Mouse (Mus musculus): Measurements from ENCODE around the gene Tmppe. TPM values are rescaled to one million over a fixed set of nuclear protein-coding genes. Genes with fewer than 3 reads are reported as not detected.

Gene Tmppe
- 0.33 TPM for polyA plus RNA-seq (2014; fragmentation: Illumina TruSeq; extraction: RNeasy Lipid Tissue Mini Kit (QIAGEN cat#74804); ENCODE audit: low replicate concordance)

GRCm38 (mm10) chr9:114400949-114401684 is at the start of gene Tmppe, which contains the start of gene Glb1:
TSS of gene Tmppe (plus strand) at chr9:114401105.
TSS of gene Glb1 (plus strand) at chr9:114401076.

GRCm38 (mm10) chr9:114389905-114390748 is 10.8 kb upstream of the Tmppe start, which contains the start of gene Crtap:
TSS of gene Crtap (minus strand) at chr9:114390675.

Other genes with a start within 250 kb of the Tmppe start
- gene Bcl2a1c, start 71.0 kb upstream of the Tmppe start, polyA plus RNA-seq (2014; fragmentation: Illumina TruSeq; extraction: RNeasy Lipid Tissue Mini Kit (QIAGEN cat#74804); ENCODE audit: low replicate concordance), result not detected
- 3.9 TPM for gene Crtap, start 10.4 kb upstream of the Tmppe start, polyA plus RNA-seq (2014; fragmentation: Illumina TruSeq; extraction: RNeasy Lipid Tissue Mini Kit (QIAGEN cat#74804); ENCODE audit: low replicate concordance)
- gene Glb1, start within 50 bp of the Tmppe start, polyA plus RNA-seq (2014; fragmentation: Illumina TruSeq; extraction: RNeasy Lipid Tissue Mini Kit (QIAGEN cat#74804); ENCODE audit: low replicate concordance), result 4.1 TPM
- gene Ccr4, start 103.8 kb downstream of the Tmppe start, polyA plus RNA-seq (2014; fragmentation: Illumina TruSeq; extraction: RNeasy Lipid Tissue Mini Kit (QIAGEN cat#74804); ENCODE audit: low replicate concordance), result 0.19 TPM
- not detected for gene C130032M10Rik, start 114.6 kb downstream of the Tmppe start, polyA plus RNA-seq (2014; fragmentation: Illumina TruSeq; extraction: RNeasy Lipid Tissue Mini Kit (QIAGEN cat#74804); ENCODE audit: low replicate concordance)
- not detected for gene Trim71, start 163.3 kb downstream of the Tmppe start, polyA plus RNA-seq (2014; fragmentation: Illumina TruSeq; extraction: RNeasy Lipid Tissue Mini Kit (QIAGEN cat#74804); ENCODE audit: low replicate concordance)
- gene Cnot10, start 239.1 kb downstream of the Tmppe start, polyA plus RNA-seq (2014; fragmentation: Illumina TruSeq; extraction: RNeasy Lipid Tissue Mini Kit (QIAGEN cat#74804); ENCODE audit: low replicate concordance), result 26.2 TPM